Mouse (Mus musculus): Measurements from ENCODE around the gene Cdk12.

- TF ChIP-seq POLR2A (IDR thresholded peaks at IDR 0.05; ENCODE audit: extremely low read depth, insufficient read depth, low read length) (no peak), CTCF (IDR thresholded peaks at IDR 0.05; ENCODE audit: extremely low read depth, insufficient read depth, low read length) (no peak)
These were observed 34.5 kb upstream of the Cdk12 start for GRCm38 (mm10) chr11:98168400-98168799.

Measured in cortical plate, adult 2 months (tissue).